Mouse (Mus musculus) ES-E14 (cell line): ENCODE results near the gene Ptdss2.

Experiments
- HCFC1 ChIP-seq: IDR thresholded peaks from 2 replicates; pipeline ENCODE4 v1.6.1; 2012; ENCODE audit warnings: low read length, inconsistent platforms, borderline replicate concordance; ENCODE audit not compliant: insufficient read depth
- MAFK ChIP-seq: IDR thresholded peaks from 2 replicates; pipeline ENCODE4 v1.6.1; 2014; ENCODE audit warnings: mild to moderate bottlenecking, low read depth, low read length, inconsistent platforms; ENCODE audit not compliant: insufficient read depth
- ZC3H11A ChIP-seq: IDR thresholded peaks from 2 replicates; pipeline ENCODE4 v1.6.1; 2012; ENCODE audit warnings: low read depth, mild to moderate bottlenecking, inconsistent platforms, low read length, borderline replicate concordance

DNA sequence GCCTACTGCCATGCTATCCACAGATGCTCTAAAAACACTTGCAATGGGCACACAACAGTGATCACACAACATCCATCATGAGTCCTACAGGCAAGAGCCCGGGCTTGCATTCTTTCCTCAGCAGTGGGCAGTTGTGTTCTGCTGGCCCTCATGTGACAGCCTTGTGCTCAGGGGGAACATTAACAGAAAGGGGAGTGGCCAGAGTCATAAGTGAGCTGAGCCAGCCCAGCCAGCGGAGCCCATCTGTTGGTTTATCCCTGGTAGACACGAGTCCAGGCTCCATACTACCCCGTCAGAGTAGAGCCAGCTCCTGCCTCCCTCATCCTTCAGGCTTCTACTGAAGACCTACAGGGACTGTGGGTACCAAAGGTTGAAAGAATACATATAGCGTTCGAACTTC is 28.2 kb upstream of the Ptdss2 start:
- no peak for TF ChIP-seq ZC3H11A
- no peak for TF ChIP-seq MAFK
- TF ChIP-seq HCFC1: no peak
